Mouse (Mus musculus) layer of hippocampus, postnatal 36 days (tissue): ENCODE results near the gene Chpf. TPM values are rescaled to one million over a fixed set of nuclear protein-coding genes. Genes with fewer than 3 reads are reported as not detected.

Experiments used
- DNase-seq, 2 experiments: peaks; one replicate each; pipeline ENCODE4 v3.0.0; 2022
- total RNA-seq, 2 experiments: library from RNA; stranded (reverse); gene quantifications; 2 replicates each; pipeline ENCODE4 v1.2.3; 2021

The Chpf gene
- total RNA-seq, 2 experiments from 2014 or later, result 76.8 to 82.8 TPM

GRCm38 (mm10) chr1:75458025-75458788 is 20.9 kb downstream of the Chpf start:
- DNase-seq, result peak in 1 of 2 experiments; percentile 59

GRCm38 (mm10) chr1:75457710-75458024 is 21.4 kb downstream of the Chpf start:
- DNase-seq, result no peak

- DNase-seq, result no peak
Measured at GRCm38 (mm10) chr1:75456746-75457564, 22.2 kb downstream of the Chpf start.

GRCm38 (mm10) chr1:75455948-75456347 is 23.2 kb downstream of the Chpf start:
- DNase-seq, result no peak

- DNase-seq, result no peak
Measured at GRCm38 (mm10) chr1:75455433-75455832, 23.7 kb downstream of the Chpf start.

GRCm38 (mm10) chr1:75451900-75452299 is 27.2 kb downstream of the Chpf start:
- no peak for DNase-seq

GRCm38 (mm10) chr1:75450314-75451005 is 28.6 kb downstream of the Chpf start, which contains the start of gene Asic4:
TSS of gene Asic4 (plus strand) at chr1:75450436.
- no peak for DNase-seq

- no peak for DNase-seq
Measured at GRCm38 (mm10) chr1:75449377-75450135, 29.6 kb downstream of the Chpf start.

- DNase-seq, result no peak
Measured at GRCm38 (mm10) chr1:75448937-75449336, 30.2 kb downstream of the Chpf start.

GRCm38 (mm10) chr1:75448052-75448431 is 31.1 kb downstream of the Chpf start:
- no peak for DNase-seq

GRCm38 (mm10) chr1:75447265-75448051 is 31.6 kb downstream of the Chpf start:
- DNase-seq, result no peak

- DNase-seq, result no peak
Measured at GRCm38 (mm10) chr1:75446656-75447055, 32.5 kb downstream of the Chpf start.

- peak; percentile 72 to 74 for DNase-seq
Measured at GRCm38 (mm10) chr1:75445751-75446611, 33.1 kb downstream of the Chpf start.

GRCm38 (mm10) chr1:75445141-75445701 is 33.9 kb downstream of the Chpf start:
- DNase-seq, result peak; percentile 66 to 68

GRCm38 (mm10) chr1:75444208-75444607 is 34.9 kb downstream of the Chpf start:
- DNase-seq, result no peak

- no peak for DNase-seq
Measured at GRCm38 (mm10) chr1:75443247-75444024, 35.7 kb downstream of the Chpf start.

GRCm38 (mm10) chr1:75442811-75443210 is 36.3 kb downstream of the Chpf start:
- DNase-seq, result no peak

- no peak for DNase-seq
Measured at GRCm38 (mm10) chr1:75442171-75442570, 36.9 kb downstream of the Chpf start.

- no peak for DNase-seq
Measured at GRCm38 (mm10) chr1:75441471-75441996, 37.6 kb downstream of the Chpf start.
